Mouse (Mus musculus): Measurements from ENCODE around the gene Trpm2. TPM values are rescaled to one million over a fixed set of nuclear protein-coding genes. Genes with fewer than 3 reads are reported as not detected.
A peak's percentile ranks its signal among the peaks of the same experiment; 100 is the strongest.

Trpm2 gene
- polyA plus RNA-seq, 3 experiments from 2014 or later: 0.13 to 0.59 TPM; not detected in 1

DNA sequence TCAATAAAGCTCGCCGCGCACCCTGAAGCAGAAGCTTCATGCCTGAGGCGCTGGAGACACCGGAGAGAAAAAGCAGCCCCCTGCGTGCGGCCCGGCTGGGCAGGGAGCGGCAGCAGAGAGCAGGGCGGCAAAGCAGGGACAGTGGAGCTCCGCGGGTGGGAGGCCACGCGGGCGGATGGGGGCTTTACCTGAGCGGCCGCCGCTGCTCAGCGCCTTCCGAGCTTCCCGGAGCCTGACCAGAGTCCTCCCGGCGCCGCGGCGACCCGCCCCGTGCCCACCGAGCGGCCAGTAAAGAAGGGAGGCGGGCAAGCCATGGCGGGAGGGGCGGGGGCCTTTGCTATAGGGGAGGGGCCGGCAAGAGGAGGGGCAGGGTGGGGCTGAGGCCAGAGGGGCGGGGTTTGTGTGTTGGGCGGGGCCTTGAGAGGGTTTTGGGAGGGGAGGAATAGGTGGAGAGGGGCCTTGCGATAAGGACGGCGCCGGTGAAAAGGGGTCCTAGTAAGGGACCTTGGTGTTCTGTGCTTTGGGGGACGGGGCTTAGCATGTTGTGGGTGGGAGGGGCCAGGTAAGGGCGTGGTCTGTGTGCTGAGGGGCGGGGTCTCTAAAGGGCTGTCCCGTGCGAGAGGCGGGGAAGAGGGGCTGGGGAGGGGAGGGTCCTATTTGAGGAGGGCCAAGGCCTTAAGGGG is 68.0 kb downstream of the Trpm2 start, which contains the start of gene Lrrc3:
Gene Lrrc3, minus strand, starts transcription at position 326 of the 683 bp plus-strand sequence.
- ATAC-seq: no peak

DNA sequence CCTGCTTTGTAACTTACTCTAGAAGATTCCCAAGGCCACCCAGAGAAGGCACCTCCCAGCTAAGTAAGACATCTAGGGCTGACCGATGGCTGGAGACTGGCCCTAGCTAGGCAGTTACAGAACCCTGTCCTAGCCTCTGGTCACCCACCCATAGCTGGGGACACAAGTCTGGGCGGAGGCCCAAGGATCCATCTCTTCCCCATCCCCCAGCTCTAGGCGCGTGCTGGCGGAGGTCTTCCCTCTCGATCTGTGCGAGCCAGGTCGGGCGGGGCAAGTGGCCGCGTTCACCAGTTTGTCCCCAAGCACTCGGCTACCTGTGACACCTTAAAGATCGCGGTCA is 68.5 kb downstream of the Trpm2 start:
- ATAC-seq: no peak

DNA sequence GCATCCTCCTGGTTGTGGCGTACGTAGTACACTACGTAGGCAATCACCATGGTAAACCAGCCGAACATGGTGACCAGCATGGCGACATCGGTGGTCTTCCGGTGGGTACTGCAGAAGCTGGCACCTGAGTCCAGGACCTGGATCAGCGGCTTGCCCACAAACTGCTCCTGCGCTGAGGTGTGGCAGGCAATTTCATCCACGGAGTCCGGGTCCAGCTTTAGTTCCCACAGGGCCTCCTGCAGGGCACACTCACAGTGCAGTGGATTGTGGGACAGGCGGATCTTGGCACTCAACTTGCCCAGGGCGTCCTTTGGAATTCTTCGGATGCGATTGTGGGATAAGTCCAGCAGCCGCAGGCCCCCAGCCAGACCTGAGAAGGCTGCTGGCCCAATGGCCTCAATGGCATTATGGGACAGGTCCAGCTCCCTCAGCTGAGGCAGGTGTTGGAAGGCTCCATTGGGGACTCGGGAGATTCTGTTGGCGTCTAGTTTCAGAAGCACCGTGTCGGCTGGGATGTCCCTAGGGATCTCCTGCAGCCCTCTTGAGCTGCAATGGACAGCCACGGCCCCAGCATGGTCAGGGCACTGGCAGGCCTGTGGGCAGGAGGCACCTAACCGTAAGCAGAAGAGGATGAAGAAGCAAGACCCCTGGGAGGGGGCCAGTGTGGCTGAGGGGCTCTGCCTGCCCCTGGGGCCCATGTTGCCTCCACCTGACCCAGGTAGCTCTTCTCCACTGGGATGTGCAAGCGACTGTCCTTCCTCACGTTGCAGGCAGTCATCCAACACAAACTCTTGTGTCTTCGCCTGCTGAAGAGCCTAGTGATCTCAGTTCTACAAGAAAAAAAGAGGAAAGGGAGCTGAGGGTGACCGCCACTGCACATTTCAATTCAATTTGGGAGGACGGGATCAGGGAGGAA is 69.2 kb downstream of the Trpm2 start:
- no peak for ATAC-seq

DNA sequence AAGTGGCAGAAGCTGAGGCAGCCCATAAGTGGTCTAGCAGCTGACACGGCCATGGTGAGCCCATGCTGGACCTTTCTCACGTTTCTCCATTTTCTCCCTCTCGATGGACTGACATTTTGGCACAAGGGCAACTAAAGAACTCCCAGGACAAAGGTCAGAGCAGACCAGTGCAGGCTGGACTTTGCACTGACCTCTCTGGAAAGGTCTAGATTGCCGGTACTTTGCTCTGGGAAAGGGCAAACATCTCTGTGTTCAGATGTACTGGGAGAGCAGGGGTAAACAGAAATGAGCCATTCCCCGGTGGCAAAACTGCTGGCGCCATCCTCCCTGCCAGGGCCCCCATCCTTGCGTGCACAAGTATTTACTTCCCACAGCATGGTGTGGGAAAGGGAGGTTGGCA is 70.2 kb downstream of the Trpm2 start:
- no peak for ATAC-seq

DNA sequence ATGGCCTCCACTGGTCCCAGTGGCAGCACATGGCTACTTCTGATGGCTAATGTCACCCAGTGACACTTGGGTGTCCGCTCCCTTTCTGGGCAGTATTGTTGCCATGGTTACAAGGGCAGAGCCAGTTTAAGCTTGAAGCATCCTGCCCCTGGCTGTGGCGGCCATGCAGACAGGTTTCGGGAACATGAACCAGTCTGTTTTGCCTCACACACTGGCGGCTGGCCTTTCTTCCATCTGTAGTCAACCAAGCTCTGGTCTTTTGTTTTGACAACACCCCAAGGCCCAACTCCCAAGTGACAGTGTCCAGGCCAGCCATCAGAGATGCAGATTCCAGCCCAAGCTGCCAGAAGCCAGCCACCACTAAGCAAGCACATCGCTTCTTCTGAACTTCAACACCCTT is 74.8 kb downstream of the Trpm2 start:
- no peak for ATAC-seq

DNA sequence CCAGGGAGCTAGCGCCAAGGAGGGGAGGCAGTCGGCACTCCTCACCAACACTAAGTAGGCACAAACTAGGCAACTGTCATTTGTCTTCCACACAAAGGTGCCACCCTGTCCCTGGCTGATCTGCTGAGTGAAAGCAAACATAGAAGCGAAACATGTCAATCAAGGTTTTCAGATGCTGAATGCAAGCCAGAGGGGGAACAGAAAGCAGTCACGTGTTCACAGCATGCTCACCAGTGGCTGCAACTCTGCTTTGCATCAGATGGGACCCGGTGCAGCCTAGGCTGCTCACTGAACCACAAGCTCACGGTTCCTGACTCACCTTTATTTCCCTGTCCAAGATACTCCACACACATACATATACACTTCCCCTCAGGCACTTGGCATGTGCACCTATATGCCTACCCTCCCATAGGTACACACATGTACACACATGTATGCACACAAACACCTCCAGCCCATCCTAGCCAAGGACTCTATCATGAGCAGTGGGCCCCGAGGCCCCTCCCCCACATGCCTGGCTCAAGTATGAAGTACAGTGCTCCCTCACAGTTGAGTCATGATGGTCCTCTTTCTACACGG is 79.3 kb downstream of the Trpm2 start:
- ATAC-seq: no peak

DNA sequence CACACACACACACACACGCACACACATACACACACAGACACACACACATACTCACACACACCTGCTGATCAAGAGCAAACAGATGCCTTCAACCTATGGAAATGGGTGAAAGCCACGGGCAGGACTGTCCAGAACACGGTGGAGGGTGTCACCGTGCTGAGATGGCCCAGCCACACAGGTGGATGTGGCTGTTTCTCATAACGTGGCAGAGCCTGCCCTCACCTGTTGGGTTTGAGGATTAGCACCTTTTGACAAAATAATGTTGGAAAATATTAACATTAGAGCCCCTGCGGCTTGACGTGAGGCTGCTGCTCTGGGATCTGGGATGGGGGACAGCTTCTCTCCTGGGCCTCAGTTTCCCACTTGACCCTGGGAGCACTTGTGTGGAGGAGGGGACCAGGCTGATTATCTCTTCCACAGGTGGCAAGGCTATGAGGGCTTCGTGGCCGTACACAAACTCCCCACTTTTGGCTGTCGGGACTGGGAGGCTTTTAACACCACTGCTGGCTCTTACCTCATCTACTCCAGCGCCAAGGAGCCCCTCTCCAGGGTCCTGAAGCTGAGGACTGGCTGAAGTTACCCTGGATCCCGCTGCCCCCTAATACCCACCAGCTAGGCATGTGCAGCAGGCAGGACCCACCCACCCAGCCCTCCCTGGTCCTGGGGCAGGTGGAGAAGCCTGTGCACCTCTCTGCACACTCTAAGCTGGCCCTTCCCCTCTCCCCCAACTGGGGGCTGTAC is 84.2 kb downstream of the Trpm2 start:
- ATAC-seq: no peak

DNA sequence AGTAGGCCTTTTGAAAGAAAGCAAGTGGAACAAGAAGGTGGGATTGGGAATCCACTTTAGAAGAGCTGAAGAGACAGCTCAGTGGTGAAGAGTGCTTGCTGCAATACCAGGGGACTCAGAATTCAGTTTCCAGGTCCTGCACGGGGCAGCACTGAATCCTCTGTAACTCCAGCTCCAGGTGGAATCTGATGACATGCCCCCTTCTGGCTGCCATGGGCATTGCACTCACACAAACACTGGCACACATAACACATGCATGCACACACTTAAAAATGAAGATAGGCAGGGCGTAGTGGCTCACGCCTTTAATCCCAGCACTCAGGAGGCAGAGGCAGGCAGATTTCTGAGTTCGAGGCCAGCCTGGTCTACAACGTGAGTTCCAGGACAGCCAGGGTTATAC is 87.8 kb downstream of the Trpm2 start:
- ATAC-seq: no peak

DNA sequence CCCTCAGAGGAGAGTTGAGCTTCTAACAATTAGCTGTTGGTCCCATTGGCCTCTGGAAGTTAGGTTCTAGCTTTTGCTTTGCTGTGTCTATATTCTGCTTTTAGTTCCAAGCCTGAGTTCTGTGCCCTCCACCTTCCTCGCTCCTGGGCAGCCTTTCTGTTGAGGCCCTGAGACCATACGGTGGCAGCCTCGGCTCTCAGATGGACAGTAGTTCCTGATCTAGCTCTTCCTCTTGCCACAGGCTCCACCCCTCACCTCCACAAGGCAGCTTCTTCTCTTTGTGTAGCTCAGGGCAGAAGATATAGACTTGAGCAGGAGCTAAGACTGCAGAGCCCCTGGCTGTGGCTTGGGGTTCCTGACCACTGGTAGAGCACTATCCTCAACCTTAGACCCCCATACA is 90.1 kb downstream of the Trpm2 start:
- ATAC-seq: no peak

DNA sequence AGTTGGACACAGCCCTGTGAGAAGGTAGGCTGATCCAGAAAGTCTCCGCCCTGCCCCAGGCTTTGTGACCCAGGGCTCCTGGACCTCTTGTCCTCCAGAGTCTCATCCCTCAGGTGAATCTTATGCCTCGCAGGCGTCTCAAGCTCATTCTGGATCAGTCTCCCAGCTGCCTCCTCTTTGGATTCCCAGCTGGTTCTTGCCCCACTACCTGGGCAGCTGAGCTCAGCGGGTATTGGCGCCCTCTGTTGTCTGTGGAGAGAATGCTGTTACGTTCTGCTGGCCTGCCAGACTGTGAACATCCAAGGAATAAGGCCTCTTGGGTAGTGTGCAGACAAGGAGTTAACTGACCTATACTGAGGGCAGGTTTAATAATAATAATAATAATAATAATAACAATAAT is 91.4 kb downstream of the Trpm2 start:
- no peak for ATAC-seq

DNA sequence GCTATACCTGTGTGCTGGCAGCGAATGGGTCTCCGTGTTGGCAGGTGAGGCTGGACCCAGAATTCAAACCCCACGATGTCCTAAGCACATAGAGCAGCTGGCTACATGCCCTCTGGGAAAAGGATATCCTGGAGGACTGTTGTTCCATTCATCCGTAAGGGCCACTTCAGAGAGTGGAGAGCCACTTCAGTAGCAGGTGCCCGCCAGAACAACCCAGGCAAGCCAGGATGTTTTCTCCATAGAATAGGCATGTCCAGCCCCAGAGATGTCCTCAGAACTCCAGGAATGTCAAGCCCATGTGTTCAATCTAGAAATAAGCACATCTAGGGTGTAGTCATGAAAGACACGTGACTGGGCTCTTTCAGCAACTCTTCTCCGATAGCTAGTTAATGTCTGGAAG is 100.7 kb downstream of the Trpm2 start:
- no peak for ATAC-seq

DNA sequence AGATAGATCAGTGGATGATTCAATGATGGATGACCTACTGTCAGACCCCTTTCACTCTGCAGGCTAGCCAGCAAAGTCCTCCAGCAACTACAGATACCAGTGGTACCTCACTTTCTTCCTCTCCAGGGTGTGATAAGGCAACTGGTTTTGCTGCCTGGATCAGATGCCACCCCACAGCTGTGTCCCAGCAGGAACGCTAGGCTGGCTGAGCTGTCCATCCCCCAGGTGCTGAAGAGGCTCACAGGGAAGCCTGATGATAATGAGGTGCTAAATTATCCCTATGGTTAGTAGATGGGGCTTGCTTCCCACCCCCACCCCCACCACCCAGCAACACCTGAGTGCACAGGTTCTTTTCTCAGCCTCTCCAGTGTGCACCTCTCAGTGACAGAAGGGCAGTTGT is 102.8 kb downstream of the Trpm2 start:
- ATAC-seq: no peak

DNA sequence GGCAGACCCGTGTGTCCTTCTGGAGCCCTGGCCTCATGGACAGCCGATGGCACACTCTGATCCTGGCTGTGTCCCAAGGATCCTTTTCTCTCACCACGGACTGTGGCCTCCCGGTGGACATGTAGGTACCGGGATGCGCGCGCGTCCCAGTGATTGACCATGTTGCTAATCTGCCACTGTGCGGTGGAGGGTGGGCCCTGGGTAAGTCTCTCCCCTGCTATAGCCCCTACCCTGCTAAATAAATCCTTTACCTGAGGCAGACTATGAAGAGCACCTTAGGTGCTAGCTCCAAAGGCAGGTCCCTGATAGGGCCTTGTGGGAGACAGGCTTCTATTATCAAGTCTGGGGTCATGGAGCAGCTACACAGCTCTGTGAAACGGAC is 105.6 kb downstream of the Trpm2 start:
- no peak for ATAC-seq

DNA sequence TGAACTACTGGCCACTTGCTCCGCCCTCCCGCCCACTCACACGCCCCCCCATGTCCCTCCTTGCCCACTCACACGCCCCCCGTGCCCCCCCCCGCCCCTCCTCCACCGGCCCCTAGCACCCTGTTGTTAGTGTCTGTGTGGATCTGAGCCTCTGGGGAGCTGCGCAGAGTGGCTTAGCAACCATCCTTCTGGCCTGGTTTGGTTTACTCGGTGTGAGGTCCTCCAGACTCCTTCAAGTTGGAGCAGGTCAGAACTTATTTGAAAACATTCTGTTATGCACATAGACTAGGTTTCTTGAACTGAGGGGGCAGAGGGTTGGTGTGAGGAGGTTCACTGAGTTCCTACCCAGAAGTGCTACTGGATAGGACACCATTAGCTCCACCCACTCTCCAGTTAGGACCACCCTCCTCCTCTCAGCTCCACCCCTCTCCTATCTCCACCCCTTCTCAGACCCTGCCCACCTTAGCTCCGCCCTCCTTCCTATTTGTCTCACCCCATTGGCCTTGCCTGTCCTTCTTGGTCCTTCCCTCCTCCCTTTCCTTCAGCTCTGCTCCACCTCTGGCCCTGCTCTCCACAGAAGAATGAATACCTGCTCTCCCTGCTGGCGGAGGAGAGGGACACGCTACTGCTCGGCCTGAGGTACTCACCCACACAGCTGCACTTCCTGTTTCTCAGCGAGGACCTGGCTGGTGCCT is 106.1 kb downstream of the Trpm2 start:
- peak; percentile 80 for ATAC-seq

DNA sequence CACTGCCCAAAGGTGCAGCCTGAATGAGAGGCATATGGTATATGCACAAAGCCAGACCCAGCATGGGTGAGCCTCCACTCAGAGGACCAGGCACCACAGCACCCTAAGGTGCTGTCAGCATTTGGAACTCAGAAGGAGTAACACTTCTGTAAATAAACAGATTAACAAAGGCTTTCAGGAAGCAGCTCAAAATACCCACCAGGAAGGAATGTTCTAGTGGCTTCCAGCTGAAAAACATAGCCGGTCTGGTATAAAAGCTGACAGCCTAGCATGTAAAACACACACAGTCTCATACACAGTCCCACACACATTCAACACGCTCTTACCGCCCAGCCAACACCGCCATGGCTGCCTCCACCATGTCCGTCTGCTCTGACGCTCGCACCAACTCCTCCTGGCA is 108.7 kb downstream of the Trpm2 start, which contains the start of gene Gm3285:
Gene Gm3285, plus strand, starts transcription at position 301 of the 400 bp plus-strand sequence.
- no peak for ATAC-seq

Other genes starting within 250 kb of the Trpm2 start
- not detected for gene Krtap12-1, start 250.0 kb downstream of the Trpm2 start, polyA plus RNA-seq (2017; shearing (Covaris generic))
- not detected for gene Gm10100, start 244.1 kb downstream of the Trpm2 start, polyA plus RNA-seq (2017; shearing (Covaris generic))
- gene Gm18596, start 227.9 kb downstream of the Trpm2 start, polyA plus RNA-seq (2017; shearing (Covaris generic)): not detected
- gene Gm9736, start 219.2 kb downstream of the Trpm2 start, polyA plus RNA-seq (2017; shearing (Covaris generic)): not detected
- not detected for gene Gm3233, start 210.9 kb downstream of the Trpm2 start, polyA plus RNA-seq (2017; shearing (Covaris generic))
- not detected for gene Gm3238, start 199.2 kb downstream of the Trpm2 start, polyA plus RNA-seq (2017; shearing (Covaris generic))
- not detected for gene Gm7138, start 193.6 kb downstream of the Trpm2 start, polyA plus RNA-seq (2017; shearing (Covaris generic))
- gene Gm3250, start 188.0 kb downstream of the Trpm2 start, polyA plus RNA-seq (2017; shearing (Covaris generic)): not detected
- not detected for gene Gm7137, start 182.4 kb downstream of the Trpm2 start, polyA plus RNA-seq (2017; shearing (Covaris generic))
- gene Gm9639, start 175.5 kb downstream of the Trpm2 start, polyA plus RNA-seq (2017; shearing (Covaris generic)): not detected
- gene Gm19668, start 171.4 kb downstream of the Trpm2 start, polyA plus RNA-seq (2017; shearing (Covaris generic)): not detected
- not detected for gene Gm9507, start 158.7 kb downstream of the Trpm2 start, polyA plus RNA-seq (2017; shearing (Covaris generic))
- gene Gm2696, start 155.9 kb downstream of the Trpm2 start, polyA plus RNA-seq (2017; shearing (Covaris generic)): not detected
- not detected for gene Krtap10-4, start 143.5 kb downstream of the Trpm2 start, polyA plus RNA-seq (2017; shearing (Covaris generic))
- gene Krtap10-10, start 134.6 kb downstream of the Trpm2 start, polyA plus RNA-seq (2017; shearing (Covaris generic)): not detected
- not detected for gene Gm36176, start 123.8 kb downstream of the Trpm2 start, polyA plus RNA-seq (2017; shearing (Covaris generic))
- not detected for gene Gm10318, start 117.7 kb downstream of the Trpm2 start, polyA plus RNA-seq (2017; shearing (Covaris generic))
- not detected for gene Gm3285, start 108.6 kb downstream of the Trpm2 start, polyA plus RNA-seq (2017; shearing (Covaris generic))
- gene Lrrc3, start 68.0 kb downstream of the Trpm2 start, polyA plus RNA-seq (2017; shearing (Covaris generic)): not detected
- 1 to 10 TPM; 5.9 to 9.5 (median 7.7) TPM for gene 1810043G02Rik, start 8.0 kb upstream of the Trpm2 start, polyA plus RNA-seq (2017; shearing (Covaris generic))
- 10 to 100 TPM; 58.9 to 60.6 (median 59.1) TPM for gene Pfkl, start 39.5 kb upstream of the Trpm2 start, polyA plus RNA-seq (2017; shearing (Covaris generic))
- not detected for gene Dnmt3l, start 71.4 kb upstream of the Trpm2 start, polyA plus RNA-seq (2017; shearing (Covaris generic))
- gene Aire, start 73.0 kb upstream of the Trpm2 start, polyA plus RNA-seq (2017; shearing (Covaris generic)): under 1 TPM in 2 of 3 experiments, not detected in 1; 0.23 to 0.34 TPM
- gene Icosl, start 98.7 kb upstream of the Trpm2 start, polyA plus RNA-seq (2017; shearing (Covaris generic)): 1 to 10 TPM; 5.8 to 7.8 (median 6.8) TPM
- 10 to 100 TPM in 2 of 3 experiments, 1 to 10 TPM in 1; 7.9 to 44.8 (median 39.6) TPM for gene D10Jhu81e, start 199.2 kb upstream of the Trpm2 start, polyA plus RNA-seq (2017; shearing (Covaris generic))
- gene Pwp2, start 214.6 kb upstream of the Trpm2 start, polyA plus RNA-seq (2017; shearing (Covaris generic)): 10 to 100 TPM in 2 of 3 experiments, 1 to 10 TPM in 1; 7.9 to 13.5 (median 11.9) TPM